Mouse (Mus musculus) cortical plate, adult 2 months (tissue): ENCODE data around the gene Rps6kl1.

Experiments
- CTCF ChIP-seq: fragments of 200-500 bp; IDR thresholded peaks from 2 replicates; pipeline ENCODE4 v1.5.1; 2011; ENCODE audit warnings: mild to moderate bottlenecking, control low read depth, low read length; ENCODE audit not compliant: insufficient read depth; ENCODE audit errors: extremely low read depth
- POLR2A ChIP-seq: fragments of 200-500 bp; IDR thresholded peaks from 2 replicates; pipeline ENCODE4 v1.6.1; 2011; ENCODE audit warnings: mild to moderate bottlenecking, low read length, control low read depth; ENCODE audit not compliant: insufficient read depth; ENCODE audit errors: extremely low read depth

GRCm38 (mm10) chr12:85142803-85143202 lies 8.3 kb downstream of the Rps6kl1 start:
- TF ChIP-seq CTCF (peak; percentile 92), POLR2A (no peak)
